ENCODE assay signal across 20 mouse cellular contexts in genomic region chr4:87669480-87669879, GRCm38 (mm10).
DNase-seq lines count a peak whose midpoint lies in the region; ATAC-seq and TF ChIP-seq lines count a peak whose summit lies in the region.
"Had no signal": no experiment of that assay in that cellular context is flagged by ENCODE, and none has a peak within 500 bp of the region (broad histone marks: within the 10 kb centered on the region; RNA-seq: fewer than 3 reads in every experiment).

No protein-coding gene starts in this region.

- no peaks in the 10 kb centered on the region for H3K36me3 ChIP-seq in lung, postnatal 0 days (ENCODE audit: insufficient read depth, low read length)
- no peaks in the 10 kb centered on the region for H3K36me3 ChIP-seq in splenic B cell, adult 2 months (ENCODE audit: control insufficient read depth, insufficient read depth, low read length, poor library complexity, severe bottlenecking)
- H3K36me3 ChIP-seq: heart, embryonic 13.5 days; midbrain, embryonic 15.5 days had no signal

- DNase-seq in lung, postnatal 0 days (ENCODE audit: low spot score) = peak; percentile 36
- DNase-seq in lung, adult 18-20 months = no peak
- peak; percentile 42 for DNase-seq in splenic B cell, adult 2 months (ENCODE audit: low read depth, low spot score)
- no peak for DNase-seq in B cell, adult 2 months
- no peak for DNase-seq in cerebellum, postnatal 25 days
- DNase-seq: adrenal gland, postnatal 10 days; cerebellum, adult 11-12 months; cerebellum, postnatal 36 days; heart, postnatal 36 days; kidney, adult 9 months; kidney, postnatal 4 days; liver, postnatal 0 days had no signal

- ATAC-seq in lung, postnatal 0 days = no peak
- ATAC-seq in CD4-positive, CD25-positive, alpha-beta regulatory T cell, adult 4 months = peak; percentile 80
- 0 out of 2 replicates have a peak, but pooled peaks have one; percentile 36 for ATAC-seq in common myeloid progenitor, adult 5-6 weeks (replicated peaks; ENCODE audit: low read depth, poor library complexity, severe bottlenecking)
- ATAC-seq: forebrain, embryonic 14.5 days; hindbrain, postnatal 0 days; liver, postnatal 0 days; midbrain, embryonic 15.5 days had no signal

- no peak for TF ChIP-seq CTCF in lung, postnatal 0 days (IDR thresholded peaks at IDR 0.05)

- H3K4me3 ChIP-seq in lung, postnatal 0 days (ENCODE audit: low read depth, low read length) = no peak overlapping the region
- H3K4me3 ChIP-seq: erythroblast, embryonic 14.5 days; heart, embryonic 13.5 days; megakaryocyte, embryonic 14.5 days; midbrain, embryonic 15.5 days had no signal

- no peak overlapping the region for H3K4me2 ChIP-seq in lung, postnatal 0 days (replicated peaks; ENCODE audit: low read depth, low read length)
- H3K4me2 ChIP-seq: heart, embryonic 13.5 days; midbrain, embryonic 15.5 days had no signal

- no peaks in the 10 kb centered on the region for H3K9me3 ChIP-seq in lung, postnatal 0 days (ENCODE audit: low read length)
- H3K9me3 ChIP-seq: heart, embryonic 13.5 days; megakaryocyte, embryonic 14.5 days; midbrain, embryonic 15.5 days had no signal

- no peak overlapping the region for H3K9ac ChIP-seq in lung, postnatal 0 days (replicated peaks; ENCODE audit: low read depth)
- H3K9ac ChIP-seq: heart, embryonic 13.5 days; liver, postnatal 0 days; midbrain, embryonic 15.5 days had no signal

- no peak overlapping the region for H3K27ac ChIP-seq in lung, postnatal 0 days (ENCODE audit: low read length)
- H3K27ac ChIP-seq: heart, embryonic 13.5 days; hindbrain, postnatal 0 days; midbrain, embryonic 15.5 days had no signal

- WGBS in lung, postnatal 0 days = 27% methylated on average over 1 of the region's 1 CpGs

- H3K27me3 ChIP-seq in lung, postnatal 0 days (replicated peaks; ENCODE audit: insufficient read depth, low read length) = no peaks in the 10 kb centered on the region
- no peaks in the 10 kb centered on the region for H3K27me3 ChIP-seq in splenic B cell, adult 2 months (ENCODE audit: control insufficient read depth, insufficient read depth, low read length, poor library complexity, severe bottlenecking)
- H3K27me3 ChIP-seq: heart, embryonic 13.5 days; megakaryocyte, embryonic 14.5 days; midbrain, embryonic 15.5 days had no signal

- 0 out of 2 replicates have a peak, but pooled peaks have one; percentile 17 for TF ChIP-seq EP300 in lung, postnatal 0 days (IDR thresholded peaks at IDR 0.05)

- H3K4me1 ChIP-seq in lung, postnatal 0 days (ENCODE audit: insufficient read depth, low read depth, low read length) = peaks cover 3% of the 10 kb centered on the region; the same call in 1 of the 2 replicates
- H3K4me1 ChIP-seq: megakaryocyte, embryonic 14.5 days; midbrain, embryonic 15.5 days had no signal

Comparison
In these comparisons a context has a peak if more than half of its experiments do, and no peak if none do; other contexts are left out.
1. DNase-seq: peak in lung, postnatal 0 days (single experiment) and splenic B cell, adult 2 months (single experiment); none in lung, adult 18-20 months (0 of 2), B cell, adult 2 months (0 of 2) and cerebellum, postnatal 25 days (0 of 2).